Mouse (Mus musculus) MEL (cell line): ENCODE data around the gene Napsa. TPM values are rescaled to one million over a fixed set of nuclear protein-coding genes. Genes with fewer than 3 reads are reported as not detected.

Experiments
- DNase-seq: peaks from one replicate; pipeline ENCODE4 v3.0.0; 2011; ENCODE audit warnings: low read depth, low spot score
- H3K27ac ChIP-seq: 2 replicates; pipeline ENCODE4 v1.5.1; 2012; ENCODE audit warnings: low read depth, mild to moderate bottlenecking, control low read depth, low read length, moderate library complexity; ENCODE audit not compliant: control insufficient read depth
- H3K27me3 ChIP-seq, 2 experiments: fragments of 150-350 bp in 1 of 2; sonication (generic) in 1 of 2; 2 replicates each; pipeline ENCODE4 v1.6.1; 2012; ENCODE audit warnings: low read length in 2 of 2, mild to moderate bottlenecking in 2 of 2, improper control_type of control experiment in 1 of 2, moderate library complexity in 1 of 2; ENCODE audit not compliant: insufficient read depth in 2 of 2, control insufficient read depth in 1 of 2
- H3K36me3 ChIP-seq, 2 experiments: 2 replicates each; pipeline ENCODE4 v1.6.1; 2012 to 2014; ENCODE audit warnings: low read length in 2 of 2, improper control_type of control experiment in 1 of 2, inconsistent platforms in 1 of 2, mild to moderate bottlenecking in 1 of 2; ENCODE audit not compliant: insufficient read depth in 2 of 2, control insufficient read depth in 1 of 2
- H3K4me1 ChIP-seq, 2 experiments: fragments of 150-350 bp in 1 of 2; sonication (generic) in 1 of 2; 2 replicates each; pipeline ENCODE4 v1.6.1; 2012; ENCODE audit warnings: low read length in 2 of 2, improper control_type of control experiment in 1 of 2, mild to moderate bottlenecking in 1 of 2; ENCODE audit not compliant: insufficient read depth in 2 of 2, control insufficient read depth in 1 of 2
- H3K4me3 ChIP-seq, 2 experiments: fragments of 150-350 bp in 1 of 2; sonication (generic) in 1 of 2; 2 replicates each; pipeline ENCODE4 v1.5.1; 2012; ENCODE audit warnings: low read depth in 2 of 2, low read length in 2 of 2, mild to moderate bottlenecking in 2 of 2, moderate library complexity in 2 of 2, control low read depth in 1 of 2, improper control_type of control experiment in 1 of 2; ENCODE audit not compliant: control insufficient read depth in 1 of 2, insufficient read depth in 1 of 2
- H3K79me2 ChIP-seq: 2 replicates; pipeline ENCODE4 v1.6.1; 2012; ENCODE audit warnings: mild to moderate bottlenecking, low read length, moderate library complexity; ENCODE audit not compliant: control insufficient read depth, poor library complexity, insufficient read depth
- H3K9ac ChIP-seq: 2 replicates; pipeline ENCODE4 v1.6.1; 2012; ENCODE audit warnings: low read depth, mild to moderate bottlenecking, control low read depth, low read length, moderate library complexity; ENCODE audit not compliant: control insufficient read depth, poor library complexity, severe bottlenecking
- H3K9me3 ChIP-seq: fragments of 150-350 bp; sonication (generic); replicated peaks from 2 replicates; pipeline ENCODE4 v1.6.1; 2012; ENCODE audit warnings: mild to moderate bottlenecking, low read length, improper control_type of control experiment, moderate library complexity; ENCODE audit not compliant: insufficient read depth
- CHD1 ChIP-seq: IDR thresholded peaks from 2 replicates; pipeline ENCODE4 v1.6.1; 2012; ENCODE audit warnings: low read depth, mild to moderate bottlenecking, inconsistent platforms, low read length, improper control_type of control experiment
- CHD2 ChIP-seq: IDR thresholded peaks from 2 replicates; pipeline ENCODE4 v1.6.1; 2011; ENCODE audit warnings: low read length, improper control_type of control experiment
- CTCF ChIP-seq, 3 experiments: IDR thresholded peaks in 2 of 3; conservative IDR thresholded peaks in 1 of 3; 2 replicates each; pipeline ENCODE4 v1.5.1; 2011 to 2012; ENCODE audit warnings: low read length in 3 of 3, low read depth in 2 of 3, mild to moderate bottlenecking in 2 of 3, improper control_type of control experiment in 1 of 3, inconsistent platforms in 1 of 3, mixed read lengths in 1 of 3, moderate library complexity in 1 of 3; ENCODE audit not compliant: control insufficient read depth in 1 of 3, insufficient read depth in 1 of 3, poor library complexity in 1 of 3, severe bottlenecking in 1 of 3
- E2F4 ChIP-seq: IDR thresholded peaks from 2 replicates; pipeline ENCODE4 v1.6.1; 2011; ENCODE audit warnings: low read depth, low read length, improper control_type of control experiment, borderline replicate concordance
- ELF1 ChIP-seq: IDR thresholded peaks from 2 replicates; pipeline ENCODE4 v1.6.1; 2014; ENCODE audit warnings: low read depth, mild to moderate bottlenecking, inconsistent platforms, low read length, improper control_type of control experiment, moderate library complexity
- ETS1 ChIP-seq: IDR thresholded peaks from 2 replicates; pipeline ENCODE4 v1.6.1; 2012; ENCODE audit warnings: low read depth, mild to moderate bottlenecking, inconsistent platforms, low read length, improper control_type of control experiment, moderate library complexity
- GABPA ChIP-seq: IDR thresholded peaks from 2 replicates; pipeline ENCODE4 v1.6.1; 2012; ENCODE audit warnings: low read depth, mild to moderate bottlenecking, inconsistent platforms, low read length, improper control_type of control experiment, moderate library complexity
- GATA1 ChIP-seq: IDR thresholded peaks from 2 replicates; pipeline ENCODE4 v1.6.1; 2011; ENCODE audit warnings: low read depth, low read length, improper control_type of control experiment
- HCFC1 ChIP-seq: IDR thresholded peaks from 2 replicates; pipeline ENCODE4 v1.6.1; 2012; ENCODE audit warnings: low read depth, mild to moderate bottlenecking, inconsistent platforms, low read length, improper control_type of control experiment, moderate library complexity
- KAT2A ChIP-seq: conservative IDR thresholded peaks from 2 replicates; pipeline ENCODE4 v1.6.1; 2012; ENCODE audit warnings: low read depth, low read length, improper control_type of control experiment, inconsistent platforms
- MAX ChIP-seq: IDR thresholded peaks from 2 replicates; pipeline ENCODE4 v1.6.1; 2011; ENCODE audit warnings: low read length, improper control_type of control experiment
- MAZ ChIP-seq: IDR thresholded peaks from 2 replicates; pipeline ENCODE4 v1.6.1; 2012; ENCODE audit warnings: low read depth, mild to moderate bottlenecking, inconsistent platforms, low read length, improper control_type of control experiment
- MXI1 ChIP-seq: IDR thresholded peaks from 2 replicates; pipeline ENCODE4 v1.6.1; 2011; ENCODE audit warnings: mild to moderate bottlenecking, low read depth, low read length, improper control_type of control experiment
- POLR2AphosphoS2 ChIP-seq: IDR thresholded peaks from 2 replicates; pipeline ENCODE4 v1.6.1; 2011; ENCODE audit warnings: low read length, improper control_type of control experiment
- SIN3A ChIP-seq: IDR thresholded peaks from 2 replicates; pipeline ENCODE4 v1.6.1; 2012; ENCODE audit warnings: low read length, improper control_type of control experiment, inconsistent platforms
- TAL1 ChIP-seq: IDR thresholded peaks from 2 replicates; pipeline ENCODE4 v1.6.1; 2012; ENCODE audit warnings: mild to moderate bottlenecking, inconsistent platforms, low read length, moderate library complexity, mixed read lengths
- TCF12 ChIP-seq: IDR thresholded peaks from 2 replicates; pipeline ENCODE4 v1.6.1; 2014; ENCODE audit warnings: low read depth, mild to moderate bottlenecking, inconsistent platforms, low read length, improper control_type of control experiment, moderate library complexity
- USF1 ChIP-seq: IDR thresholded peaks from 2 replicates; pipeline ENCODE4 v1.6.1; 2014; ENCODE audit warnings: low read depth, mild to moderate bottlenecking, inconsistent platforms, low read length, improper control_type of control experiment, moderate library complexity
- USF2 ChIP-seq, 2 experiments: IDR thresholded peaks; 2 replicates each; pipeline ENCODE4 v1.6.1; 2011 to 2012; ENCODE audit warnings: improper control_type of control experiment in 2 of 2, low read length in 2 of 2, borderline replicate concordance in 1 of 2, inconsistent platforms in 1 of 2, low read depth in 1 of 2, mild to moderate bottlenecking in 1 of 2; ENCODE audit not compliant: insufficient read depth in 1 of 2
- ZC3H11A ChIP-seq: IDR thresholded peaks from 2 replicates; pipeline ENCODE4 v1.6.1; 2012; ENCODE audit warnings: low read depth, mild to moderate bottlenecking, inconsistent platforms, low read length, improper control_type of control experiment
- ZMIZ1 ChIP-seq: IDR thresholded peaks from 2 replicates; pipeline ENCODE4 v1.6.1; 2012; ENCODE audit warnings: low read depth, mild to moderate bottlenecking, inconsistent platforms, low read length, improper control_type of control experiment, moderate library complexity
- ZNF384 ChIP-seq: IDR thresholded peaks from 2 replicates; pipeline ENCODE4 v1.6.1; 2012; ENCODE audit warnings: low read depth, mild to moderate bottlenecking, inconsistent platforms, low read length, improper control_type of control experiment
- polyA plus RNA-seq, 2 experiments: library from polyadenylated mRNA; stranded (reverse) in 1 of 2; unstranded in 1 of 2; fragments of >175 nt in 1 of 2; fragments of >200 nt in 1 of 2; gene quantifications; 2 replicates each; pipeline versions ENCODE4 v1.2.1 to v1.2.4; 2012; ENCODE audit warnings: low replicate concordance in 2 of 2, low read depth in 1 of 2; ENCODE audit not compliant: insufficient read length in 2 of 2, insufficient read depth in 1 of 2, missing spikeins in 1 of 2
- total RNA-seq: library from RNA; depleted of rRNA; stranded (reverse); fragments of 300-350 nt; gene quantifications from 2 replicates; pipeline ENCODE4 v1.2.3, GENCODE M21; 2012

Gene Napsa
- total and polyA plus RNA-seq, 3 experiments = 0.33 TPM; not detected in 2

GRCm38 (mm10) chr7:44623714-44624542 is 51.7 kb downstream of the Napsa start:
- H3K4me3 ChIP-seq = no peak overlapping the region
- TF ChIP-seq POLR2AphosphoS2 (no peak), CHD2 (no peak), USF1 (no peak), TCF12 (no peak), CTCF (IDR thresholded peaks at IDR 0.05 in 2 of 3, conservative IDR thresholded peaks at IDR 0.05 in 1 of 3; ENCODE audit: control insufficient read depth in 1 of 3, insufficient read depth in 1 of 3, low read depth in 2 of 3, low read length in 3 of 3, poor library complexity in 1 of 3, severe bottlenecking in 1 of 3) (no peak), USF2 (IDR thresholded peaks at IDR 0.05; ENCODE audit: borderline replicate concordance in 1 of 2, insufficient read depth in 1 of 2, low read depth in 1 of 2, low read length in 2 of 2) (no peak), CHD1 (no peak), ELF1 (no peak), GATA1 (no peak), ETS1 (no peak), SIN3A (no peak), ZNF384 (no peak), MAZ (no peak), ZMIZ1 (no peak), KAT2A (no peak), MAX (no peak)
- H3K9me3 ChIP-seq = no peaks in the 10 kb centered on the region
- H3K36me3 ChIP-seq = no peaks in the 10 kb centered on the region
- H3K27ac ChIP-seq = no peak overlapping the region
- H3K4me1 ChIP-seq = no peaks in the 10 kb centered on the region
- DNase-seq = peak; percentile 49
- H3K79me2 ChIP-seq = no peaks in the 10 kb centered on the region
- no peak overlapping the region for H3K9ac ChIP-seq
- no peaks in the 10 kb centered on the region for H3K27me3 ChIP-seq

DNA sequence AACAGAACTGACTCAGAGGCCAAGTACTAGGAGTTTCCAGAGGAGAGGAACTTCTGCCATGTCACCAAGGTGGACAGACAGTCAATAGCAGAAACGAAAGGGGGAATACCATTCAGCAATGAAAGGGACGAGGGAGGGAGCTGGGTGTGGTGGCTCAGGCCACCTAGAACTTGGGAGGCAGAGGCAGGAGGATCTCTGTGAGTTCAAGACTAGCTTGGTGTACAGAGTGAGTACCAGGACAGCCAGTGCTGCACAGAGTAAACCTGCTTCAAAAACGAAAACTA is 52.3 kb downstream of the Napsa start:
- no peaks in the 10 kb centered on the region for H3K9me3 ChIP-seq
- no peak for TF ChIP-seq TAL1
- TF ChIP-seq GABPA = no peak
- TF ChIP-seq HCFC1 = no peak
- TF ChIP-seq E2F4 = no peak
- no peak for TF ChIP-seq MAZ
- no peak for TF ChIP-seq CTCF (IDR thresholded peaks at IDR 0.05 in 2 of 3, conservative IDR thresholded peaks at IDR 0.05 in 1 of 3; ENCODE audit: control insufficient read depth in 1 of 3, insufficient read depth in 1 of 3, low read depth in 2 of 3, low read length in 3 of 3, poor library complexity in 1 of 3, severe bottlenecking in 1 of 3)
- TF ChIP-seq ZC3H11A = no peak
- TF ChIP-seq MXI1 = no peak
- TF ChIP-seq, all 39 proteins: peak for 0
- Histone ChIP-seq H3K79me2 (no peaks in the 10 kb centered on the region), H3K4me3 (no peak overlapping the region), H3K9ac (no peak overlapping the region), H3K36me3 (no peaks in the 10 kb centered on the region), H3K4me1 (no peaks in the 10 kb centered on the region), H3K27me3 (no peaks in the 10 kb centered on the region), H3K27ac (no peak overlapping the region)
- DNase-seq = no peak
